11 mouse cellular contexts compared by ENCODE assay signal in the genomic region with DNA sequence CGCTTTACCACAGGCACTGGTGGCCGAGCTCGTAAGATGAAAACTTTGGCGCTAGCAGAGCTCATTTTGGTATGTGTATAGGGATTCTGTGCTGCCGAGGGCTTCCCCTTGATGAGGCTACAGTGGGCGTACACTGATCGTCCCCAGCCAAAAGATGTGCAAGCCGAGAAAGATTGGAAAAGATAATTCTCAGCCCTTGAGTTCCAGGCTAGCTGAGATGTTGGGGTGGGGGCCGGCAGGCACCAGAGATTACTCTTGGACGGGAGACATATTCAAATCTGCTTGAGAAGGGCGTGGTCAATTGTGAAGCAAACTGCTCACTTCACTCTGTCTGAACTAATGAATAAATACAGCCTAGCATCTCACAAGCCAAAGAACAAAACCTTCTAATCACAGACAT.
DNase-seq lines count a peak whose midpoint lies in the region; ATAC-seq lines count a peak whose summit lies in the region.
"Had no signal": no experiment of that assay in that cellular context is flagged by ENCODE, and none has a peak within 500 bp of the region (broad histone marks: within the 10 kb centered on the region; RNA-seq: fewer than 3 reads in every experiment).

No protein-coding gene starts in this region.

- H3K36me3 ChIP-seq in heart, embryonic 13.5 days: no peaks in the 10 kb centered on the region
- no peaks in the 10 kb centered on the region for H3K36me3 ChIP-seq in hindbrain, embryonic 12.5 days
- H3K36me3 ChIP-seq in midbrain, embryonic 12.5 days: no peaks in the 10 kb centered on the region

- no peak for ATAC-seq in heart, embryonic 13.5 days (ENCODE audit: extremely low read depth, insufficient number of reproducible peaks, low FRiP score, low TSS enrichment)
- ATAC-seq in hindbrain, embryonic 12.5 days (ENCODE audit: low FRiP score): no peak
- no peak for ATAC-seq in midbrain, embryonic 12.5 days (ENCODE audit: low FRiP score, low read depth)

- H3K9me3 ChIP-seq in heart, embryonic 13.5 days: no peaks in the 10 kb centered on the region
- H3K9me3 ChIP-seq in hindbrain, embryonic 12.5 days (replicated peaks): no peaks in the 10 kb centered on the region
- H3K9me3 ChIP-seq in midbrain, embryonic 12.5 days: no peaks in the 10 kb centered on the region

- H3K4me2 ChIP-seq in heart, embryonic 13.5 days: peak overlapping the region; percentile 75
- peak overlapping the region; percentile 30; the same call in 1 of the 2 replicates for H3K4me2 ChIP-seq in hindbrain, embryonic 12.5 days (replicated peaks)
- peak overlapping the region; percentile 42 for H3K4me2 ChIP-seq in midbrain, embryonic 12.5 days (replicated peaks)

- peak overlapping the region; percentile 96 for H3K27ac ChIP-seq in heart, embryonic 13.5 days (replicated peaks)
- no peak overlapping the region for H3K27ac ChIP-seq in hindbrain, embryonic 12.5 days
- peak overlapping the region; percentile 42; the same call in 1 of the 2 replicates for H3K27ac ChIP-seq in midbrain, embryonic 12.5 days (replicated peaks)

- peak overlapping the region; percentile 56 for H3K4me3 ChIP-seq in heart, embryonic 13.5 days
- no peak overlapping the region for H3K4me3 ChIP-seq in hindbrain, embryonic 12.5 days
- H3K4me3 ChIP-seq in midbrain, embryonic 12.5 days: peak overlapping the region; percentile 13; the same call in 1 of the 2 replicates
- H3K4me3 ChIP-seq: erythroblast, embryonic 14.5 days had no signal

- H3K9ac ChIP-seq in heart, embryonic 13.5 days: peak overlapping the region; percentile 72
- no peak overlapping the region for H3K9ac ChIP-seq in hindbrain, embryonic 12.5 days
- H3K9ac ChIP-seq in midbrain, embryonic 12.5 days (replicated peaks): no peak overlapping the region

- WGBS in heart, embryonic 13.5 days: 19% methylated on average over 11 of the region's 11 CpGs
- WGBS in hindbrain, embryonic 12.5 days: 24% methylated on average over 11 of the region's 11 CpGs
- 12% methylated on average over 11 of the region's 11 CpGs for WGBS in midbrain, embryonic 12.5 days

- intact Hi-C loops in heart, postnatal 14 days (cut with DNase I): loop anchor here (5.0 kb wide), 2 partner anchors 146 to 231 kb away; no protein-coding TSS in a partner anchor

- peaks cover 95% of the 10 kb centered on the region for H3K4me1 ChIP-seq in heart, embryonic 13.5 days
- peaks cover 60% of the 10 kb centered on the region for H3K4me1 ChIP-seq in hindbrain, embryonic 12.5 days
- H3K4me1 ChIP-seq in midbrain, embryonic 12.5 days: peaks cover 75% of the 10 kb centered on the region

- H3K27me3 ChIP-seq in heart, embryonic 13.5 days (replicated peaks): no peaks in the 10 kb centered on the region
- no peaks in the 10 kb centered on the region for H3K27me3 ChIP-seq in hindbrain, embryonic 12.5 days
- no peaks in the 10 kb centered on the region for H3K27me3 ChIP-seq in midbrain, embryonic 12.5 days

- DNase-seq in heart, postnatal 14 days: no peak
- DNase-seq in MEL-GATA-1-ER (ENCODE audit: extremely low read depth, low read depth): peak; percentile 43
- no peak for DNase-seq in kidney, adult 18-20 months
- no peak for DNase-seq in cerebellum, postnatal 25 days
- no peak for DNase-seq in left cerebral cortex, adult 11 months (ENCODE audit: low spot score)
- DNase-seq: kidney, postnatal 14 days; right cerebral cortex, postnatal 25 days had no signal
